Mouse (Mus musculus): ENCODE results near the gene Clmp.

DNA sequence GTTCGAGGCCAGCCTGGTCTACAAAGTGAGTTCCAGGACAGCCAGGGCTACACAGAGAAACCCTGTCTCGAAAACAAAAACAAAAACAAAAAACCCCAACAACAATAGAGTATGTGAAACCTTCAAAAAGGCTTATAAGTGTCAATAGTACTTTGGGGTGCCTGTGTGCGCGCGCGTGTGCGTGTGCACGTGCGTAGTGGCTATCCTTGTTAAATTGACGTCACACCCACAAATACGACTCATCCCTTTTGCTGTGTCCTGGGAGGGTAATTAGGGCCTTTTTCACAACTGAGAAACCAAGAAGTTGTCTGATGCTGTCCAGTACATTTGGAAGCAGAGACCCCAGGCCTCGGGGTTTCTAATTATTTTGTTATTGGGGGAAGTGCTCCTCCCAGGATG, 44.5 kb downstream of the Clmp start:
- TF ChIP-seq CTCF (IDR thresholded peaks at IDR 0.05; ENCODE audit: borderline replicate concordance, extremely low read depth, insufficient read depth, insufficient read length): no peak
- no peak for TF ChIP-seq POLR2A (IDR thresholded peaks at IDR 0.05; ENCODE audit: borderline replicate concordance, extremely low read depth, insufficient read depth, insufficient read length, poor library complexity, severe bottlenecking)

Measured in brain, embryonic 14.5 days (tissue).